Mouse (Mus musculus) cortical plate, adult 2 months (tissue): ENCODE results near the gene Spaca3.

ENCODE experiments used
- CTCF ChIP-seq: fragments of 200-500 bp; IDR thresholded peaks from 2 replicates; pipeline ENCODE4 v1.5.1; 2011; ENCODE audit warnings: mild to moderate bottlenecking, control low read depth, low read length; ENCODE audit not compliant: insufficient read depth; ENCODE audit errors: extremely low read depth
- POLR2A ChIP-seq: fragments of 200-500 bp; IDR thresholded peaks from 2 replicates; pipeline ENCODE4 v1.6.1; 2011; ENCODE audit warnings: mild to moderate bottlenecking, low read length, control low read depth; ENCODE audit not compliant: insufficient read depth; ENCODE audit errors: extremely low read depth

DNA sequence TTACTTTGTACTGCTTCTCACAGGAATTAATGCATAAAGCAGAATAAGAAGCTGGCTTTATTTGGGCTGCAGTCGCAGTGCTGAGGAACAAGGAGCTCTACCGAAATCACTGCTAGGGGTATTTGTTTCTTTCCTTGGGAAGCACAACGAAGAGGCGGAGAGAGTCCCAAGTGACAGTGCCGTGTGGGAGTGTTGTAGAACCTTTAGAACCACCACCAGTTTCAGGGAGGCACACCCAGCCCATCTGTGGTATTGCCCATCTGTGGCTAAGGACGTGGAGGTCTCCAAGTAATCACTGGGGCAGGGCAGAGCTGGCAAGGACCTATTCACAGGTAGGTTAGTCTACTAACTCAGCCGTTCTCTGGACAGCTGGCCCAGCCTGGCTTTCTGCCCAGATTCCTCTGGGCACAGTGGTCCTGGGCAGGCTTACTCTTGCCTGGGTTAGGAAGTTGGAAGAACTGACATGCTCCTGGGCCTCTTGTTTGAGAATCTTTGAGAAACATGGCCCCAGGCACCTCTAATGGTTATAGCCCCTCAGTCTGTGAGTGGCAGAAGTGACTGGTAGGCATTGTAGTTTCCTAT is 24.2 kb downstream of the Spaca3 start:
- no peak for TF ChIP-seq CTCF
- TF ChIP-seq POLR2A = no peak
